Mouse (Mus musculus) G1E (cell line): ENCODE measurements around the gene Tma7.

Source experiments
- CTCF ChIP-seq: IDR thresholded peaks from 2 replicates; pipeline ENCODE4 v1.5.1; 2012; ENCODE audit warnings: low read depth, low read length, inconsistent platforms, mixed read lengths
- GATA1 ChIP-seq: IDR thresholded peaks from 2 replicates; pipeline ENCODE4 v1.6.1; 2012; ENCODE audit warnings: borderline replicate concordance, low read length, inconsistent platforms, mixed read lengths
- POLR2AphosphoS5 ChIP-seq: IDR thresholded peaks from 2 replicates; pipeline ENCODE4 v1.6.1; 2012; ENCODE audit warnings: low read depth, low read length, inconsistent platforms; ENCODE audit not compliant: insufficient replicate concordance
- TAL1 ChIP-seq: conservative IDR thresholded peaks from 2 replicates; pipeline ENCODE4 v1.6.1; 2012; ENCODE audit warnings: low read depth, low read length, inconsistent platforms, mixed read lengths

GRCm38 (mm10) chr9:109113331-109113730, 30.9 kb upstream of the Tma7 start:
- no peak for TF ChIP-seq CTCF
- TF ChIP-seq GATA1 = no peak
- TF ChIP-seq TAL1 = no peak
- TF ChIP-seq POLR2AphosphoS5 = no peak
